Mouse (Mus musculus) kidney, adult 18-20 months (tissue): ENCODE results near the gene Gmpr2.

Experiments
- DNase-seq: peaks from one replicate; pipeline ENCODE4 v3.0.0; 2021

The Gmpr2 gene

DNA sequence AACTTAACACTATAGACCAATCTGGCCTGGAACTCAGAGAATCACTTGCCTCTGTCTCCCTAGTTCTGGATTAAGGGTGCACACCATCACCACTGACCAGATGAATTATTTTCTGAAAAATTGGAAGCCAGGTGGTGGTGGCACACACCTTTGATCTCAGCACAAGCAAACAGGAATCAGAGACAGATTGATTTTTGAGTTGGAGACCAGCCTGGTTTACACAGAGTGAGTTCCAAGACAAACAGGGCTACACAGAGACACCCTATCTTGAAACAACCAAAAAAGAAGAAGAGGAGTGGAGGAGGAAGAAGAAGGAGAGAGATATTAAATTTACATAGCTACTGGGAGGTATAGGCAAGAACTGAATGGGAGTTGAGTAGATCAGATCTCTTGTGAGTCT, 54.5 kb downstream of the Gmpr2 start:
- no peak for DNase-seq

- no peak for DNase-seq
Observed at GRCm38 (mm10) chr14:55727889-55728685, 56.3 kb downstream of the Gmpr2 start.
